Mouse (Mus musculus) liver, embryonic 14.5 days (tissue): ENCODE measurements around the gene Kcne1. TPM values are rescaled to one million over a fixed set of nuclear protein-coding genes. Genes with fewer than 3 reads are reported as not detected.

ENCODE experiments used
- ATAC-seq: fragments of 200-750 bp; cut with Nextera tagmentation; 2 replicates; pipeline ENCODE4 v1.8.0; 2017; ENCODE audit warnings: moderate number of reproducible peaks, mild to moderate bottlenecking, moderate library complexity; ENCODE audit not compliant: insufficient read depth
- DNase-seq, 3 experiments: peaks; one replicate each; pipeline ENCODE4 v3.0.0-alpha.2; 2012 to 2013; ENCODE audit warnings: low read depth in 3 of 3, low spot score in 3 of 3
- H3K27ac ChIP-seq: fragments of 300-500 bp; sonication (generic); 2 replicates; pipeline ENCODE4 v1.5.1; 2014; ENCODE audit warnings: moderate library complexity, mild to moderate bottlenecking, control low read depth, inconsistent platforms
- H3K27me3 ChIP-seq: fragments of 300-500 bp; sonication (generic); 2 replicates; pipeline ENCODE4 v1.6.1; 2014; ENCODE audit warnings: mild to moderate bottlenecking, low read length, moderate library complexity; ENCODE audit not compliant: control insufficient read depth, insufficient read depth
- H3K36me3 ChIP-seq: fragments of 300-500 bp; sonication (generic); replicated peaks from 2 replicates; pipeline ENCODE4 v1.6.1; 2014; ENCODE audit warnings: low read depth; ENCODE audit not compliant: control insufficient read depth, insufficient read depth
- H3K4me1 ChIP-seq, 2 experiments: fragments of 200-500 bp in 1 of 2; fragments of 300-500 bp in 1 of 2; sonication (generic) in 1 of 2; replicated peaks; 2 replicates each; pipeline ENCODE4 v1.6.1; 2012 to 2014; ENCODE audit warnings: antibody characterized with exemption in 1 of 2, inconsistent platforms in 1 of 2, low read length in 1 of 2; ENCODE audit not compliant: control insufficient read depth in 2 of 2, insufficient read depth in 2 of 2
- H3K4me2 ChIP-seq: fragments of 300-500 bp; sonication (generic); 2 replicates; pipeline ENCODE4 v1.6.1; 2014; ENCODE audit warnings: low read depth, mild to moderate bottlenecking, control low read depth, moderate library complexity
- H3K4me3 ChIP-seq, 2 experiments: fragments of 200-500 bp in 1 of 2; fragments of 300-500 bp in 1 of 2; sonication (generic) in 1 of 2; 2 replicates each; pipeline ENCODE4 v1.5.1; 2012 to 2014; ENCODE audit warnings: low read depth in 2 of 2, low read length in 2 of 2, mild to moderate bottlenecking in 2 of 2, control low read depth in 1 of 2, inconsistent platforms in 1 of 2, moderate library complexity in 1 of 2; ENCODE audit not compliant: insufficient read depth in 1 of 2
- H3K9ac ChIP-seq: fragments of 300-500 bp; sonication (generic); replicated peaks from 2 replicates; pipeline ENCODE4 v1.6.1; 2014; ENCODE audit warnings: mild to moderate bottlenecking, control low read depth, moderate library complexity
- H3K9me3 ChIP-seq: fragments of 300-500 bp; sonication (generic); 2 replicates; pipeline ENCODE4 v1.6.1; 2016; ENCODE audit warnings: low read length, mixed read lengths; ENCODE audit not compliant: control insufficient read depth
- CTCF ChIP-seq: IDR thresholded peaks from 2 replicates; pipeline ENCODE4 v1.5.1; 2016; ENCODE audit warnings: antibody characterized with exemption, low read depth, control low read depth
- EP300 ChIP-seq: IDR thresholded peaks from 2 replicates; pipeline ENCODE4 v1.6.1; 2016; ENCODE audit warnings: antibody characterized with exemption, low read depth
- WGBS: fragments of 180-500 bp; shearing (Covaris S2); extraction: QIAGEN DNeasy Blood & Tissue Kit; methylation state at CpG from one replicate; pipeline ENCODE4 v1.1.7; 2014; ENCODE audit not compliant: insufficient replicate concordance; 5-methylcytosine and 5-hydroxymethylcytosine counted together
- polyA plus RNA-seq, 2 experiments: library from polyadenylated mRNA; depleted of rRNA in 1 of 2; stranded (reverse) in 1 of 2; unstranded in 1 of 2; fragments of >200 nt; fragmentation: Nextera tagmentation in 1 of 2; extraction: Ambion mirVana in 1 of 2; gene quantifications; 2 replicates each; pipeline versions ENCODE4 v1.2.1 to v1.2.3; 2012 to 2014

Gene Kcne1
- polyA plus RNA-seq, 2 experiments: not detected

DNA sequence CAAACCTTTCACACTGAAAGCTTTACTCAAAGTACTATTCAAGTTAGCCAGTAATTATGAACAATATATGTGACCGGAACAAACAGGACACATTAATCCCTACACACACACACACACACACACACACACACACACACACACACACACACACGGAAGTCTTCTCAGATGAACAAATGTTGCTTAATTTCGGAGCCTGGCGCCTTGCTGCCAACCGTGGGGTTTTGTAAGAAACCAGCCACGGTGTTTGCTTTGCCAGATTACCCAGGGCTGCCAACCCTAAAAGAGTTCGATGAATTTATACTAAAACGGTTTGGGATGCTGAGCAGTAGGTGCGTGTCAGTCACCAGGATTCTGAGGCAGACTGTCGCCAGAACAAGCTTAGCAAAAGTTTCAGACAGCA is 41.9 kb upstream of the Kcne1 start:
- TF ChIP-seq EP300: no peak
- TF ChIP-seq CTCF: no peak
- H3K27me3 ChIP-seq: peaks cover 30% of the 10 kb centered on the region
- no peak for DNase-seq
- no peak for ATAC-seq
- H3K9me3 ChIP-seq: no peaks in the 10 kb centered on the region
- H3K27ac ChIP-seq: no peak overlapping the region
- H3K4me3 ChIP-seq: no peak overlapping the region
- no peaks in the 10 kb centered on the region for H3K4me1 ChIP-seq
- no peaks in the 10 kb centered on the region for H3K36me3 ChIP-seq
- no peak overlapping the region for H3K9ac ChIP-seq
- 55% methylated on average over 10 of the region's 10 CpGs for WGBS
- H3K4me2 ChIP-seq: no peak overlapping the region

DNA sequence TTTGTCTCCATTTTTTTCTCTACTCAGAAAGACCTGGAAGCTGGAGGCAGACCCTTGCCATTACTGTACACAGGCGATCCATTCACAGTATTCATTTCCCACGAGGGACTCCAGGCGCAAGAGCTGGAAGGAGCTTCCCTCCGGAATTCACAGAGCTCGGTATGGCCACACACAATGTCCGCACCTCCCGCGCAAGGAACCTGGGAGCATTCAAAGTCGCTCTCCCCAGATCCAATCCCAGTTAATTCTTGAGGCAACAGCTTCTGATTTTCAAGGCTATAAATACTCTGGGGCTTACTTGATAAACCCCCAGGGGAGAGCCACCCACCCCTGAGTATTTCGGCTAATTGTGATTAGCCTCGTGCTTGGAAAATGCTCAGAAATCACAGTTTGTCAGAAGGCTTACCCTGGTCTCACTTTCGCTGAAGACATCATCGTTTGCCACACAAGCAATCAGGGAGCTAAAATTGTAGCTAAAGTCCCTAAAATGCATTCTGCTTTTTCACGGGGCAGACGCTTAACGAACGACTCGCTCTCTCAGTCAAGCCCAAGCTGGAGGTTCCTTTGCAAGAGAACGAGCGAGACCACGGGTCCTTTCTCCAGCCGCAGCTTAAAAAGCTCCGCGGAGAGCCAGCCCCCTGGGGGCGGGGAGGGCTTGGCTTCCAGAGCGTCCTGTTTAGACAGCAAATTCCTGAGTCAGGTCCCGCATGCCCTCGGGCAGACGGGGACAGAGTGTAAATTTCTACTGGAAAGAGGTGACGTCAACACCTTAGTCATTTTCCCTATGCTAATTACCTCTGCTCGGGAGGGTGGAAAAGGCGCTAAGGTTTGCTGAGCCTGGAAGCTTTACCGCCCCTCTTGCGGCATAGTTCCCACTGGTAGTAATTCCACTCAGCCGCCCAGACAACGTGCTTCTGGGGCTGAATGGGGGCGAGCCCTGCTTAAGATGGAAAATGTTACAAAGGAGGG is 40.5 kb upstream of the Kcne1 start:
- Histone ChIP-seq H3K4me2 (peak overlapping the region; percentile 58), H3K4me3 (peak overlapping the region; percentile 38 to 44), H3K27me3 (peaks cover 30% of the 10 kb centered on the region), H3K9ac (peak overlapping the region; percentile 23; the same call in 1 of the 2 replicates), H3K36me3 (no peaks in the 10 kb centered on the region), H3K9me3 (no peaks in the 10 kb centered on the region), H3K27ac (no peak overlapping the region), H3K4me1 (no peaks in the 10 kb centered on the region)
- 3% methylated on average over 37 of the region's 37 CpGs for WGBS
- DNase-seq (peak; percentile 20 to 38 (median 35)), ATAC-seq (peak; percentile 63; the same call in 1 of the 2 replicates)
- TF ChIP-seq CTCF (no peak), EP300 (no peak)

DNA sequence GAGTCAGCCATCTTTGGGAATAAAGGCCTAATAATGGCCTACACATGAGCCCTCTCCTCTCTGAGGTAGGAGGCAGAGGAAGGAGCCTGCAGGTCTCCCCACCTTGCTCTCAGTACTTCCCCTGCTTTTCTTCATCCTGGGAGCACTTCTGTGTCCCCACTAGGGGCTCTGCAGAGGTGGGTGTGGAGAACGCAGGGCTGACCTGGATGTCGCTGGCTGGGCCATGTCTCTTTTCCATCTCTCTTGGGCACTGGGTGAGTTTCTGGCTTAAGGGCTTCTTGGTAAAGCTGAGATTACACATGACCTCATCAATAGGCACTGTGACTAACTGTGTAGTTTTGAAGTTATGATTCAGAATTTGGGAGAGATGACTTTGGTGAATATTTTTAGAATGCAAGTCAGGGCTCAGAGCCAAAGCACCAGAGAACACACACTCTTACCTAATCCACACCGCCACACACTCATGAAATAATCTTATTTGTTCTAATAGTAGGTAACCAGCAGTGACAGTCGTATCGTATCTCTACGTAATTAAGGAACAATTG is 39.4 kb upstream of the Kcne1 start:
- Histone ChIP-seq H3K4me1 (no peaks in the 10 kb centered on the region), H3K4me2 (no peak overlapping the region; the same call in 1 of the 2 replicates), H3K4me3 (no peak overlapping the region), H3K9me3 (no peaks in the 10 kb centered on the region), H3K27me3 (peaks cover 30% of the 10 kb centered on the region), H3K9ac (no peak overlapping the region), H3K27ac (no peak overlapping the region), H3K36me3 (no peaks in the 10 kb centered on the region)
- 76% methylated on average over 6 of the region's 6 CpGs for WGBS
- ATAC-seq: no peak
- TF ChIP-seq CTCF (no peak), EP300 (no peak)
- DNase-seq: no peak

DNA sequence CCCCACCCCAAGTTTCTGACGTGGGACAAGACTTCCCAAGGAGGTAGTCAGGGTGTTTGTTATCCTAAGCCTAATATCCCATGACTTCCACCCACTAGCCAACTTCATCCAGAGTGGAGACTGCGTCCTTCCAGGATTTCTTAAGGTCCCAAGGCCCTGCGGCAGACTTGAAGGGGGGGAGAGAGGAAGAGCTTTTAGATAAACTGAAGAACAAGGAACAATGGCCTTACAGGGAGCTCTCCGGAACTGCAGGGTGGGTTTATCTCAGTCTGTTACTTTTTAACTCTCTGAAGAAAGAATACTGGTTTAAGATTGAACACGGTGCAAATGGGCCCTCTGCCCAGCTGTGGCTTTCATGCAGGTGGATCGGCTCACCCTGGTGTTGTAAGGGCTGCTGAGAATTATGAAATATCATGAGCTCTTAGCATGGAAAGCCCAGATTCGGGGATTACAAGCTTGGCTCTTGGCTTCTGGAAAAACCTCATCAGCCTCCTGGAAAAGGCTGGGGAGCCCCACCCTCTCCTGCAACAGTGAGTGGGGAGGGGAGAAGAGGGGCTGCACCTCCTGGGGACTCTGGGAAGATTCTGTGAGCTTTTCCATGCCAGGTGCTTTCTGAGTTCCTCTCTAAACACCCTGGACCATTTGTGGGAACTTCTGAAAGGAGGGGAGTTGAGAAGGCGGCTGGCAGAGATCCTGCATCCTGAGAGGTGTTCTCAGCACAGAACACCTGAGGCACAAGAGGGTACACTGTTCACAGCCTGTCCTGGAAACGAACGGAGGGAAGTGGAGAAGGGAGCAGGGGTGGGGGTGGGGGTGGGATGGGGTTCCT is 38.7 kb upstream of the Kcne1 start:
- H3K4me2 ChIP-seq: no peak overlapping the region
- no peaks in the 10 kb centered on the region for H3K36me3 ChIP-seq
- ATAC-seq (no peak), DNase-seq (no peak)
- H3K9me3 ChIP-seq: no peaks in the 10 kb centered on the region
- peaks cover 30% of the 10 kb centered on the region for H3K27me3 ChIP-seq
- TF ChIP-seq CTCF (no peak), EP300 (no peak)
- no peaks in the 10 kb centered on the region for H3K4me1 ChIP-seq
- H3K27ac ChIP-seq: no peak overlapping the region
- 54% methylated on average over 10 of the region's 10 CpGs for WGBS
- no peak overlapping the region for H3K4me3 ChIP-seq
- no peak overlapping the region for H3K9ac ChIP-seq
